Mouse (Mus musculus) adrenal gland, adult 18-20 months (tissue): ENCODE results near the gene Igf2bp1. TPM values are rescaled to one million over a fixed set of nuclear protein-coding genes. Genes with fewer than 3 reads are reported as not detected.
"Not testable (repeated sequence)": the region's sequence is repeated elsewhere in the genome, so short reads cannot be mapped to it uniquely, and the experiment has no call there.

Experiments
- DNase-seq, 2 experiments: peaks; one replicate each; pipeline ENCODE4 v3.0.0; 2021 to 2022; ENCODE audit warnings: low spot score in 2 of 2
- total RNA-seq, 2 experiments: library from RNA; stranded (reverse); gene quantifications; 1 replicate in 1 of 2; 2 replicates in 1 of 2; pipeline ENCODE4 v1.2.3; 2021

Igf2bp1 gene
- total RNA-seq, 2 experiments from 2014 or later: 0.22 to 0.53 TPM

- DNase-seq: no peak
These were observed 32.6 kb downstream of the Igf2bp1 start for GRCm38 (mm10) chr11:95973187-95973586.

DNA sequence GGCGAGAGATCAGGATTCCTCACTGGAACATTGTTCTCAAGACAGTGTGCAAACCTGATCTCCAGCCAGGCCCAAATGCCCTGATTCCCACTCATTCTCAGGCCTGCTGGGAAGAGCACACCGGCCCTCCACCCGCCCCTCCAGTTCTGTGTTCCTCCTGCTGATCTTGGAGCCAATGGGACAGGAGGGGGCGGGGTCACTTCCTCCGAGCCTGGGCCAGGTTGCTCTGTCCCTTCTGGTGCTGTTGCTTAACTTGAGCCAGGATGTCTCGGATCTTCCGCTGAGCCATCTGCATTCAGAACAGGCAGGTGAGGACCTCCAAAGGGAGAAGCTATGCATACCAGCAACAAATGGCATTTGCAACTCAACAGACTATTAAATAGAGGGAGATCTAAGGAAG is 42.4 kb downstream of the Igf2bp1 start:
- DNase-seq: no peak

GRCm38 (mm10) chr11:95959152-95959551 is 46.6 kb downstream of the Igf2bp1 start:
- DNase-seq: no peak

GRCm38 (mm10) chr11:95958251-95958650 is 47.5 kb downstream of the Igf2bp1 start:
- no peak for DNase-seq

DNA sequence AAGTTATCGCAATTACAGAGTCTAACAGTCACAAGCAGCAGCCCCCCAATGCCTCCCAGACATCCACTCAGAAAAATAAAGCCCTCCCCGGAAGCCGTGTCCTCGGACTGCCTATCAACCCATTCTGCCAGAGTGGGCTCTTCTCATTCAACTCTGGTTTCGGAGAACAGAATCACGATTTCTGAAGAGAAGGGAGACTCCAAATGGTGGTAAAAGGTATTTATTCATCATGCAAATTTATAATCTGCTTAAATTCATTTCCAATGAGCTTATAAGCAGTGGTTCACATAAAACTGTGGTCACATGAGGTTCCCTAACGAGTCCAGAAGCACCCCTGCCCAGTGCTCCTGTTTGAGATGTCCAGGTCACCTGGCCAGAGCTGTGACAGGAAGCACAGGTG is 48.3 kb downstream of the Igf2bp1 start:
- DNase-seq: no peak

DNA sequence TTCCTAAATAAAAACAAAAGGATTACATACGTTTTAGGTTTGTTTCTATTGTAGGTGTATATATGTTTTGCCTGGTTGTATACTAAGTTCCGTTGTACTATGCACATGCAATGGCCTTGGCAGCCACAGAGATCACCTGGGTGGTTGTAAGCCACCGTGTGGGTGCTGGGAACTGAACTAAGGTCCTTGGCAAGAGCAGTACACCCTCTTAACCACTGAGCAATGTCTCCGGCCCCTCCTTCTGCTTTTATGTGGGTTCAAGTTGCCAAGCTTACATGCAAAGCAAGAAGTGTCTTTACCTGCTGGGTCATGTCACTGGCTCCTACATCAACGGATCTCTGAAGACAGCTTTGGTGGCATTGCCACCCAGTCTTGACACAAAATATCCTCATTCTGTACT is 52.4 kb downstream of the Igf2bp1 start:
- DNase-seq: no peak

DNA sequence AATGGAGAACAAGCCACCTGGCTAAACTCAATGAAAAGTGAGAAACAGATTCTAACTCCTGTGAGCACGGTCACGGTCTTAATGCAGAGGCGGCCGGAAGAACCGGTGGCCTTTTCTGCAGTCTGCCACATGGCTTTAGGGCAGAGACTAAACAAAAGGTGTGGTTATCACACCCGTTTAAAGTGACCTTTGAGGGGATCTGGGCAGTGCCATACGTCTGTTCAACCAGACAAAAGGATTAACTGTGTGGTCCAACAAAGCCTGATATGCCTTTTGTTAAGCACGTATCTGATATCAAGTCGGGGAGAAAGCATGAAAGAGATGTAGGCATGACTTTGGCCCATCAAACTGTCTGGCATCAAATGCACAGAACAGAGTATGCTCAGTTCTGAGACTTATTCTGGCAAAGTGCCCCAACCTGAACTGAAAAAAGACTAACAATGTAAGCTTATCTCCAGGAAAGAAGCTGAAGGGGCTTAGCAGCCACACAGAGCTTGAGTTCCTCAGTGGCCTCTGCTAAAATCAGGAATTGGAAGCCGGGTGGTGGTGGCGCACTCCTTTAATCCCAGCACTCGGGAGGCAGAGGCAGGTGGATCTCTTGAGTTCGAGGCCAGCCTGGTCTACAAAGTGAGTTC is 59.8 kb downstream of the Igf2bp1 start:
- DNase-seq: no peak

DNA sequence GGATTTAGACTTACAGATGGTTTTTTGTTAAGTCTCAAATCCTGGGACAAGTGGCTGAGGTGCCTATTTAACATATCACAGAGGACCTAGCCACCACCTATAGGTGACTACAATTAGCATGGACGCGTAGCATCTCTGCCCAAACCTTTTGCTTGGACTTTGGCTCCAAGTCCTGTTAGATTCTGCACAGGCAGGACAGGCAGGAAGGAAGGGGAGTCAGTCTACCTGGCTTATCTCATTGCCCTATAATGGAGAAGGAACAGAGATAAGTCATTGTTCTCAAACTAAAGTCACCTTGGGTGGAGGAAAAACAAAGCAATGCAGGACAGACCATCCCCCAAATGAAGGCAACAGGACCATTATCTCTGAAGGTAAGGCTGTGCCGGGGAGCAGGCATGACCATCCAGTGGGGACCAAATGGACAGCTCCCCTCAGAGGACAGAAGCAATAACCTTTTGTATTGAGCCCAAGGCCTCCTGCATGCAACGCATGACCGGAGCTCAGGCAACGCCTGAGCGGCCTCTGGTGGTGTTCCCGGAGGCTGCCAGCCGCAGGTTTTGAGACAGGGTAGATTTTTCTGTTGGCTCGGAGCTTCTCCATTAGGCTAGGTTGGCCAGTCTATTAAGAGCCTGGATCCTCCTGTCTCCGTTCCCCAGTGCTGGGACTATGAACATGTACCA is 65.8 kb downstream of the Igf2bp1 start:
- no peak for DNase-seq

DNA sequence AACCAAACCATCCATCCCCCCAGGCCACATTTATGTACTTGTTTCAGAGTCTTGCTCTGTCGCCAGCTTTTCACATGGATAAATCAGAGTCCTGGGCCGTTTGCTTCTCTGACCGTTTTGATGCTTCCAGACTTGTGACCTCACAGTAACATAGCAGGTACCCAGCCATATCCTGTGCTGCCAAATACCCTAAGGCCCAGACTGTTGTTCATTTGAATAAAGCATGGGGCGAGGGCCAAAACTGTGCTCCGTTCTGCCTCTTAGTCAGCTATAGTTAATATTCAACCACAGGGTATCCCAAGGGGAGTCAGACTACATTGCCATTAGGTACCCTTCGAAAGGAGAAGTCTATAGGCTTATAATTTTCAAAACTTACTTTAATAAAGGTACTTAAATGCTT is 69.3 kb downstream of the Igf2bp1 start:
- DNase-seq: no peak

DNA sequence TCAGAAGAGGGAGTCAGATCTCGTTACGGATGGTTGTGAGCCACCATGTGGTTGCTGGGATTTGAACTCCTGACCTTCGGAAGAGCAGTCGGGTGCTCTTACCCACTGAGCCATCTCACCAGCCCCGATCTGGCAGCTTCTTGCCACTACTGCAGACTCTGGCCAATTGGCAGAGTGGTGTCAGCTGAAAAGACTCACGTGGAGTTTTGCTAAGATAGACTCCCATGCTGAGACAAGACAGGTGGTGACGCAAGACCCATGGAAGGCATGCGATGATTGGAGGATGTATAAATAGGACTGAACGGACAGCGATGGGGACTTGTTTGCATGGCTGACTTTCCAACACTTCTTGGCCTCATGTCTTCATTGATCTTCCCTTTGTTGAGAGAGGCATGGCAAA is 73.6 kb downstream of the Igf2bp1 start:
- not testable (repeated sequence) for DNase-seq

- no peak for DNase-seq
These were observed 79.3 kb downstream of the Igf2bp1 start for GRCm38 (mm10) chr11:95926398-95926797.

DNA sequence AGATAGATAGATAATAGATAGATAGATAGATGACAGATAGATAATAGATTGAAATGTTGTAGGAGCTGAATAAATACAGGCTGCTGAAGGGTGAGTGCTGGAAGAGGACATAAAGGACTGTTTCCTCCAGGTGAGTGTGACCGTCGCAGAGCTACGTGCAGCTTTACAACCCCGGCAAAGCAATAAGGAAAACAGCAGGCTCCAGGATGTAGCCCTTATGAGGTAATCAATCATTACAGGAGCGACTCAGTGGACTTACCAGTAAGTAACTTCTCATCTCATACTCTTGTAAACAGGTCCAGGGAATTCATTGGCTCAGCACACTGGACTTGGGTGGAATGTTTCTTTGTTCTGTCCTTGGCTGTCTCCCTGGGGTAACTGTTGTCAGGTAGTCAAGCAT is 79.8 kb downstream of the Igf2bp1 start:
- DNase-seq: no peak

GRCm38 (mm10) chr11:95924215-95924614 is 81.5 kb downstream of the Igf2bp1 start:
- DNase-seq: no peak

DNA sequence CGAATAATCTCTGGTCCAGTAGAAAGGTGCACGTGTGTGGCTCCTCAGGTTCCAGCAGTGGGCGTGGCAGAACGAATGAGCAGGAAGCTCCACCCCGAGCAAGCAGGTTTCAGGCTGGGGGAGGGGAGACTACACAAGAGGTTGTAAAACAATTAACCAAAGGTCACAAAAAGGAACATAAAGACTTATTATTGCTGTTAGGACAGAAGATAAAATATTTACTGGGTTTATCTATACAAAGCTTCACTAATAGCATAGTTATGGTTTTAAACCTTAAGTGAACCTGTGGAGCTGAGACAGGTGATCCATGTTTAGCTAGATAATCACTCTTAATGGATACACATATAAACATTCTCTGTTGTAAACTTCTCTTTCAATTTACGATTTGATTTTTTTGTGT is 82.3 kb downstream of the Igf2bp1 start:
- DNase-seq: not testable (repeated sequence)

- DNase-seq: no peak
These were observed 83.6 kb downstream of the Igf2bp1 start for GRCm38 (mm10) chr11:95921991-95922621.

- no peak for DNase-seq
These were observed 89.3 kb downstream of the Igf2bp1 start for GRCm38 (mm10) chr11:95916426-95916825.

DNA sequence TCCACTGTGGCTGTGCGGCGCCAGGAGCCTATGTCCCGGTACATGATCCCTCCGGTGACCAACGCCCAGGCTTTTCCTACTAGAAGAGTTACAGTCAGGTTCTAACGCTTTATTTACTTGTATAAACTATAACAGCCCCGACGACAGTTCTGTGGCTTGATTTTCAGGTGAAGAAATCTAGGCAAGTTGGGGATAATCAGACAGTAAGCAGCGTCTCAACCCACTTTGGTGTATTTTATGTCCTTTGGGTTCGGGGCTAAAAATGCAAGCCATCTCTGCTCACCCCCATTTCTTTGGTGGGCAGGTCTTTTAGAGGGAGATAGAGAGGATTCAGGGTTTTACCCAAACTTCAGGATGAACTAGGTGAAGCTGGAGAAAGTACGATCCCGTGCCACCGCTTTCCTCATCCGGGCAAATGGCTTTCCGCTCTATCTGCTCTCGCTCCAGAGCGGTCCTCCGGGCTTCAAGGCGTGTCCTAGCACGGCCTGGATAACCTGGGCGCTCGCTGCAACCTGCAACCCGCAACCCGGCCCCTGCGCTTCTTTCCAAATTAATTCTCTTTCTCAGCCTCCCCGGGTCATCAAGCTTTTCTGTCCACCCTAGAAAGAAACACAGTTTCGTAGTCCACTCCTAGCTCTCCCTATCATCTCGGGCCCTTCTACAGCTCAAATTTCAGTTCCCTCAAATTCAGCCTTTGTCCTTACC is 90.6 kb downstream of the Igf2bp1 start:
- DNase-seq: no peak

- DNase-seq: no peak
These were observed 91.2 kb downstream of the Igf2bp1 start, which contains the start of gene B4galnt2 for GRCm38 (mm10) chr11:95914571-95914991. TSS of gene B4galnt2 (minus strand) at chr11:95914891.

DNA sequence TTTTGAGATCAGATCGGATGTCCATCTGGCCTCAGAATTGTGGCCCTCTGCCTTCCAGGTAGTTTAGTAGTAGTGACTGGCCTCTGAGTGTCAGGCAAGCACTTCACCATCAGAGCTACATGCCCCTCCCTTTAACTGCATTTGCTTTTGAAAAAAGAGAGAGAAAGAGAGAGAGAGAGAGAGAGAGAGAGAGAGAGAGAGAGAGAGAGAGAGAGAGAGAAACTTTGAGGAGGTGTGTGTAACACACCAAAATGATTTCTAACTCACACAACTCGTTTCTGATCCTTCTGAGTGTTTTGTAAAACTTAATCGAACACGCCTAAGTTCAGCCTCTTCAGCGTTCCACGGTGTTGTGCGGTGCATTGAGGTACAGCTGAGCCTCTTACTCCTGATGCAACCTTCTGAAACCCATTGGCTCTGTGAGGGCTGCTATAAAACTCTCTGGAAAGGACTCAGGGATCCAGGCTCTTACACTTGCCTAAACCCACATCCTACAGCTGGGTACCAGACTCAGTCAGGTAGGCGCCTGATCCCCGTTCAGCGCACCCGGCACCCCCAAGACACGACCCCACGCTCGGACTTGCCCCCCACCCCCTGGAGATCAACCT is 91.7 kb downstream of the Igf2bp1 start:
- no peak for DNase-seq

DNA sequence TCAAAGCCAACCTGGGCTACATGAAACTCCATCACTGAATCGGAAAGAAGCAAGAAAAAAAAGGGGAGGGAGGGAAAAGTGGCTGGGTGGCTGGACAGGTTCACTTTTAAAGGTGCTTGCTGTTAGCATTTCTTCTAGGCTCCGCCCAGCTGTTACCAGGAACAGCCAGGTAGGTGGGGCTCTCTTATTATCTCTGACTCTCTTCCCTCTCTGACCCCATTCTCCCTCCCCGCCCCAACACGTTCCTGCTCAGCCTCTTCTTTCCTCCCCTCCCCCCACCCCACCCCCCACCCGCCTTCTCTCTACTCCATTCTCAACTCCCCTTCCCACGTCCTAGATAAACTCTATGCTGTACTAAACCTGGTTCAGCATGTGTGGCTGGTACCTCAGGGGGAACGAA is 94.2 kb downstream of the Igf2bp1 start:
- no peak for DNase-seq

DNA sequence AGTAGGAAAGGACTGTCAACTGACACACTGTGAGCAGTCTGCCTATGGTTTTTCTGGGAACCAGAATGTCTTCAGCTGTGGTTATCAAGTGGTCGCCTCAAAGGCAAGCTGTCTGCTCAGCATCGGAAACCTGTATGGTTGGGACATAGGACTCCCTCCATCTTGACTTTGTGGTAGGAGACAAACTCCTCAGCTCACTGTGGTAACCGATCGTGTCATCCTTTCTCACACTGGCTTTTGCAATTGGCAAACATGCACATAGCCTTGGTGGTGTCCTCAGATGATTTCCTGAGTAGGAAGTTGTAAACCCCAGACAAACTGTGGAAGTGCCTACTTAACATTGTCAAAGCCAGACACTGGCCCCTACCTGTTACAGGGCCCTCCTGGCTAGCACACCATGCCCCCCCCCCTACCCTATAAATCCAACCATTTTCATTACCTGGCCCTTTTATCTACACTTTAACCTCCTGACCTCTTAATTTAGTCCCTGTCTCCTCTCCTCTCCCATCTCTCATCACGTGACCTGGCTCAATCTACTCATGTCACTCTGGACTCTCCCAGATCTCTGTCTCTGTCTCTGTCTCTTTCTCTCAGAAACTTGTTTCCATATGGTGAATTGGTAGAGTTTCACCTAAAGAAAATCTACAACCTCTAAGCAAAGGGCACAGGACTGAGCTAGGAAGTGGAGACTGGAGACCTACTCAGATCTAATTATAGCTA is 97.8 kb downstream of the Igf2bp1 start:
- DNase-seq: no peak
